Mouse (Mus musculus) left cerebral cortex, adult 11 months (tissue): ENCODE results near the gene Tmem14a.
"Not testable (repeated sequence)": the region's sequence is repeated elsewhere in the genome, so short reads cannot be mapped to it uniquely, and the experiment has no call there.

Experiments used
- DNase-seq: peaks from one replicate; pipeline ENCODE4 v3.0.0; 2022; ENCODE audit warnings: low spot score

The Tmem14a gene

GRCm38 (mm10) chr1:21252566-21253302, 34.4 kb downstream of the Tmem14a start:
- no peak for DNase-seq

GRCm38 (mm10) chr1:21253303-21253650, 34.9 kb downstream of the Tmem14a start:
- DNase-seq: no peak

DNA sequence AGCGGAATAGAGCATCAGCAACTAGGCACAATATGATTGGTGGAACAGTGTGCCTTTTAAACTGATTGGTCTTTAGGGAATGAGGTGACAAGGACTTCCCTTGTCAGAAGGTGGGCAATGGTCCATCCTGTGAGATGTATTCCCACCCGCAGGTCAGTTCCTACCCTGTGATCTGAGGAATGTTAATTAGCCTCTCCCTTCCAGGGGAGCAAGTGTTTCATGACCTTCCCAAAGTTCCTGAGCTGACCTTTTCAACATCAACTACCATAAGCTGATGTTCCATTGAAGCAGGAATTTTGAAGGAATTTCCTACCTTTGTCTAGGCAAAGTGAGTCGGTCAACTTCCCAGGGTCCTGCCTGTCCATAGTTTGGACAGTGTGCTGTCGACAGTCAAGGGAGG, 35.5 kb downstream of the Tmem14a start:
- DNase-seq: no peak

DNA sequence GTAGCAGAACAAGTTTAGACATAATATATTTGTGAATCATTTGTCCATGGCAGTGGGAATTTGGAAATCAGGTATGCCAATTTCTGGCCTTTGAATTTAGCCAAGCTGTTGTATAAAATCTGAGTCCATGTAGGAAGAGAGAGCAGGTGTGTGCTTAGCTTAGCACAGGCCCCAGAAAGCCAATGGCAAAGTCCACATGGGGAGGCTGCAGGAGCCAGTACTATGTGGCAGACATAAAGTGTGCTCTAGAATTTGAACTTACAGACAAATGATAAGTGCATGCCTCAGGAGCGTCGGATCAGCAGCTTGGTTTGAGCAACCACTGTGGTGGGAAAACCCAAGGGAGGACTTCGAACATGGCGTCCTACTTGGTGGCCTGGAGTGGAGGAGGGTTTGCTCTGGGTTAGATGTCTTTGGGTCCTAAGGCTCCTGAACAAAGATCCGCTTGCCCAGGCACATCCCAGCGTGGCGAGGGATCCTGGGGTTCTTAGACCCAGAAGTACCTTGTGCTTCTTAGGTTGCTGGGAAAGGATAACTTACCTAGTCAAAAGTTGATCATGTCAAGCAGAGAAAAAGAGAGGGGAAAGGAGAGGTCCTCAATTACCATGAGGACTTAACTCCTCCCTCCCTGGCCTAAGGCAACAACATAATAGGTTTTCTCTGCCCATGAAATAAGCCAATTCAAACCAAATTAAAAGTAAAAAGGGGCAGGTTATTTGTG, 37.4 kb downstream of the Tmem14a start:
- no peak for DNase-seq

DNA sequence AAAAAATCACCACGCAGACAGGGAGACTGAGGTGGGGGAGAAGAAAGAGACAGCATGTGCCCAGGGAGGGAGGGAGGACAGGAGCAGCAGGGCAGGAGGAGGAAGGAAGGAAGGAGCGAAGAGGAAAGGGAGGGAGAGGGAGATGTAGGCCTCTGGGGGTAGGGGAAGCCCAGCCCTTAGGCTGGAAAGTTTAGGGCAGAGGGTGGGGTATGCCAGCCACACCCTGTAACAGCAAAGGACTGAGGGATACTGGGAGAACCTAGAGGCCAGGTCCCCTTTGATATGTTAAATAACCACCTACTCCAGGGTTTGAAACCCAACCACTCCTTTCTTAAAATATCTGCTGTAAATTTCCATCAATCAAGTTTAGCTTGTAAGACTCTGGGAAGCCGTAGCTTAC, 38.0 kb downstream of the Tmem14a start:
- no peak for DNase-seq

GRCm38 (mm10) chr1:21256871-21257270, 38.5 kb downstream of the Tmem14a start:
- no peak for DNase-seq

DNA sequence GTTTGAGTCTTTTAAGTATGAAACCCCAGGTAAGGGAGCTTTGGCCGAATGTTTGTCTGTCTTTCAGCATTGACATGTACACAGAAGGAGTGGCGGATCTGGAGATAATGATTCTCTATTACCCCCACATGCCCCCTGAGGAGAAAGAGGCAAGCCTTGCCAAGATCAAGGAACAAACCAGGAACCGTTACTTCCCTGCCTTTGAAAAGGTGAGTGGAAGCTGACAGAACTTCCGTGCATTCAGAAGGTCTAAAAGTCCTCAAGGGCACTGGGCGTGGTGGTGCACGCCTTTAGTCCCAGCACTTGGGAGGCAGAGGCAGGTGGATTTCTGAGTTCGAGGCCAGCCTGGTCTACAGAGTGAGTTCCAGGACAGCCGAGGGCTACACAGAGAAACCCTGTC, 41.6 kb downstream of the Tmem14a start:
- not testable (repeated sequence) for DNase-seq

- DNase-seq: no peak
Observed at GRCm38 (mm10) chr1:21262401-21262800, 44.0 kb downstream of the Tmem14a start.

GRCm38 (mm10) chr1:21263986-21264385, 45.6 kb downstream of the Tmem14a start:
- DNase-seq: no peak

DNA sequence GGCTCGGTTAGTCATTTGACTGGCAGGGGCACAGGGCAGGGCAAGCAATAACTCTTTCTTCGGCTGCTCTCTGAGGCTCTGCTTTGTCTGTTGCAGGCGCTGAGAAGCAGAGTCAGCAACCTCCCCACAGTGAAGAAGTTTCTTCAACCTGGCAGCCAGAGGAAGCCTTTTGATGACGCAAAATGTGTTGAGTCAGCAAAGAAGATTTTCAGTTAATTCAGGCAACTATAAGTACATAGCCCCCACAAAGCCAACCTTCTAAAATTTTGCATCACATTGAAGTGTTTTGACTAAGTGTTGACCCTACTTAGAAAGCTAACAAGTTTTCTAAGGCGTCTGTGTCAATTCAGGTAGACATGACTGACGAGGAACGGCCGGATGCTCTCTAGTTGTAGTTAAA, 46.4 kb downstream of the Tmem14a start:
- no peak for DNase-seq

GRCm38 (mm10) chr1:21266766-21267165, 48.4 kb downstream of the Tmem14a start:
- no peak for DNase-seq

DNA sequence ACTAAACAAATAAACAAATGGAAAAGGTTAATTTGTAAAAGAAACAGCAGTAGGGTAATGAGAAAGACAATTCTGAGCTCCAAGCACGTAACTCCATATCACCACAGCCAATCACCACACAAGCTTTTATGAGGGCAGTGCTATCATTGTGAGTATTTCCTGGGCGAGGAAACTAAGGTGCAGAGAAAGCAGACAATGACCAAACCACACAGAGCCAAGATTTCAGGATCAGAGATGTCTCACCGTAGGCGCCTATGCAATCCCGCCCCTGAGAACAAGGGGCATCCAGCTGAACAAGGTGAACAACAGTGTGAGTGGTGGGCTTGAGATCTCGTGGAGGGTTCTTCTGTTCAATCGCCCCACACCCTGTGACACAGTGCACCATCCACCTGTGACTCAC, 49.1 kb downstream of the Tmem14a start:
- DNase-seq: not testable (repeated sequence)

DNA sequence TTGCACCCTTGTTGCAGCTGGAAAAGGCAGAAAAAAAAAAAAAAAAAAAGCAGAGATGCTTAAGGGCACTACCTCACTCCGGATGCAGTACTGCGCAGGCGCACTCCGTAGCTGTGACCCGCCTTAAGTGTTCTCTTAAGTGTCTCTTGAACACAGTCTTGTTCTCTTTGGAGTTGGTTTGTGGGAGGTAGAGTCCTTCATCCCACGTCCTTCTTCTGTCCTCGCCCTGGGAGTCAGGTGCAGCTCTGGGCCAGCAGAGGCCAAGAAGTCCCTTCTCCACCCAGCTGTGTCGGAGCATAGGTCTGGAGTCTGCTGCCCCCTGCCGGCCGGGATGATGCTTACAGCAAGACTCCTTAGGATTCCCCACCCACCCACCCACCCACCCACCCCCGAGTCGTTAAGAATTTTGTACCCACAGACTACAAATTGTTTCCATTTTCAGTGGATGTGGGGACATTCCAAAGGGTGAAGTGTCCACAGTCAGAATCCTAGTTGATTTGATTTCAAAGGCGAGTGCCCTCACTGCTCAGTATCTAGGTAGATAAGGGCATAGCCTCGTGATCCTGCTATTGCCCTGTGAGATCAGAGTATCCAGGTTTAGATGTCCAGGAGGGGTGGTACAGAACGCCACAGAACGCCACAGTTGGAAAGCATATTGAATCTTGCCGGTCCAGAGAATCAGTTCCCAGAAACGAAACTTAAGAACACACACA, 53.1 kb downstream of the Tmem14a start:
- DNase-seq: peak; percentile 35

DNA sequence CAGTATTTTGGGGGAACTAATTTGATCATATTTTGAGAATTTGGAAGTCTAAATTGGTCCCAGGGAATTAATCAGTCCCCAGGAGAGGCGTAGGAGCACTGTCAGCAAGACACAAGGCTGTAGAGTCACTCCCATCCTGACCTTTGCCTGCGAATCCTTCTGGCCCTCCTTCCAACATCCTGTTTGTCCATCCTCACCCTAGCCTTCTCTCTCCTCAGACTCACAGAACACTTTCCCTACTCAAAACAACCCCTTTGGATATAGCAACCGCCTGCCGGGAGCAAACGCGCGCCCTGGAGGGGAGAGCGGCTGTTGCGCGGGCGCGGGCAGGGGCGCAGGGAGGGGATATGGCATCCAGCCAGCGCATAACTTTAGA, 53.7 kb downstream of the Tmem14a start:
- no peak for DNase-seq

- no peak for DNase-seq
Observed at GRCm38 (mm10) chr1:21273091-21273490, 54.7 kb downstream of the Tmem14a start.

DNA sequence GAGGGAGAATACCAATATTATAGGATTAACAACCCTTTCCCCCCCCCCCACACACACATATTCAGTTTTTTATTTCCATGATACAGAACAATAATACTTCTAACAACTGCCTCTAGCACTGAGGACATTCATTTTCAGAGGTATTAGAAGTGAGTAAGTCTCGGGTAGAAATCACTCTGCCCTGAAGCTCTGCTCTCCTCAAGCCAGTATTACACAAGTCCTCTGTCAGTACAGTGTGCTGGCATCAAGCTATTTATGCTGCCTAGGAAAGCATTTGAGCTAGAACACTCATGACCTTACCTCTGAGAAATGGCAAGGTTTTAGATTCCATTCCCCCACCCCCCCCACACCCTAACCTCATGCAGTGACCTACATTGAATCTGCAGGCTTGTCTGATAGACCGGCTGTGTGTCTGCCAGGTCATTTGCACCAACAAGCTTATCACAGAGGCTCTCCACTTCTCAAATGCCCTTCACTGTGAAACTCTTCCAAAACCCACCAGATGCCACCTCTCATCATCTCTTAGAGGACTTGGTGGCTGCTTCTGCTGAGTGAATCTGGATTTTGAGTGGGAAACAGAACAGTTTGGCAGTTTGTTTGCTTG, 56.2 kb downstream of the Tmem14a start:
- no peak for DNase-seq

GRCm38 (mm10) chr1:21275366-21275765, 57.0 kb downstream of the Tmem14a start:
- DNase-seq: not testable (repeated sequence)

DNA sequence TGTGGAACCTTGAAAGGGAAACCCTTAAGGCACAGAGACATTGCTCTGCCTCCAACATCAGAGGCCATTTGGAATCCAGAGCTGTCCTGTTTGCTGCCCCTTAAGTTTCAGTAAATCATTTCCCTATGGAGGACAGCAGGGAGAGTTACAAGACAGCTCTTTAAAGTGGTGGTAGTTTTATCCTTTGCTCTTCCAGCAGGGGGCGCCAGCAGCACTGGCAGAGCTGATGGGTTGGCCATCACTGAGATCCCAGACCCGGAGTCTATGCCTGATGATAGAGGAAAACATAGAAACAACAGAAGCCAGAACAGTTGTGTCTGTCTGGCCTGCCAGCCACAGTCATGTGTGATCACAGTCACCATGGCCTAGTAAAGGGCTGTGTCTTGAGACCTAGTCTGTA, 57.8 kb downstream of the Tmem14a start:
- DNase-seq: not testable (repeated sequence)
